Mouse (Mus musculus) gastrocnemius, postnatal 10 days (tissue): ENCODE data around the gene Kif18a. TPM values are rescaled to one million over a fixed set of nuclear protein-coding genes. Genes with fewer than 3 reads are reported as not detected.

Experiments used
- DNase-seq: peaks from one replicate; pipeline ENCODE4 v3.0.0; 2021; ENCODE audit warnings: mixed read lengths
- total RNA-seq, 2 experiments: library from RNA; stranded (reverse); gene quantifications; 2 replicates each; pipeline ENCODE4 v1.2.3; 2021

Gene Kif18a
- total RNA-seq, 2 experiments from 2014 or later, result 2.0 to 3.0 TPM

DNA sequence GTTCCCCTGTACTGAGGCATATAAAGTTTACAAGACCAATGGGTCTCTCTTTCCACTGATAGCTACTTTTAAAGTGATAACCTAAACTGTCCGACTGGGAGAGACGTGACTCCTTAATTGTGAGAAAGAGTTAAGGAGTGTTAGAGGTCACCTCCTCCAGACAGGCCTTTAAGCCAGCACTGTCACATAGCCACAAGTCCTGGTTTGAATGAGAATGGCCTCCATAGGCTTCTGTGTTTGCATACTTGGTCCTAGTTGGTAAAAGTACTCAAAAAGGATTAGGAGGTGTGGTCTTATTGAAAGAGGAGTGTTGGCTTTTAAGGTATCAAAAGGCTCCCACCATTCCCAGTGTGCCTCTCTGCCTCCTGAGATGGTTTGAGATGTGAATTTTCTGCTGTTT lies 94.3 kb downstream of the Kif18a start:
- no peak for DNase-seq

DNA sequence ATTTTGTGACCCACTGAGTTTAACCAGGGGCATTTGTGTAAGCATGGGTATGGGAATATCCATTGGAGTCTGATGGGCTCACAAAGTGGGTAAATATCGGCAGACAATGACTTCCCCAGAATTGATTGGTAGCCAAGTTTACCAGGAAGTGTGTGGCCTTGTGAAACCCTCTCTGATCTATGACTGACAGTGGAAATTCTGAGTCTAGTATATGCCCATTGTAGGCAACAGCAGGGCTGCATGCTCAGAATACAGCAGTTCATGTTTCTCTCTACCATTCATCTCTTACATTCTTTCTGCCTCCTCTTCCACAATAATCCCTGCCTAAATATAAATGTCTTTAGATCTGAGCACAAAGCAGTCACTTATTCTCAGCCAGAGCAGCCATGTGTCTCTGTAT lies 103.5 kb downstream of the Kif18a start:
- DNase-seq, result no peak

DNA sequence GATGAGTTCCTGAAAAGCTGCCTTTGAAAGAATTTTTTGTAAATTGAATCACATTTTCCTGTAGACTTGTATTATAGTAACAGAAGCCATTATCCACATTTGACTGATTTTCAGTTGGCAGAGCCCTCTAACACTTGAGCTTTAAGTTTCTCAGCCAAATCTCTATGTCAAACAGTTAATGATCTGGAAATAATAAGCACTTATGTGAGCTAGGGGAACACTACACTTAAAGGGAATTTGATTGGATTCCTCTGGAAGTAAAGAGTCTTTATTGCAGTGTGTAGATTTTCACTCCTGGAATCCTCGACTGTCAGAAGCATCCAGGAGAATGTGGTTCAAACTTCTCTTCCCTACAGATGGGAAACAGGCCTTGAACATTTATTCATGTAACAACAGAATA lies 105.7 kb downstream of the Kif18a start:
- DNase-seq, result no peak

DNA sequence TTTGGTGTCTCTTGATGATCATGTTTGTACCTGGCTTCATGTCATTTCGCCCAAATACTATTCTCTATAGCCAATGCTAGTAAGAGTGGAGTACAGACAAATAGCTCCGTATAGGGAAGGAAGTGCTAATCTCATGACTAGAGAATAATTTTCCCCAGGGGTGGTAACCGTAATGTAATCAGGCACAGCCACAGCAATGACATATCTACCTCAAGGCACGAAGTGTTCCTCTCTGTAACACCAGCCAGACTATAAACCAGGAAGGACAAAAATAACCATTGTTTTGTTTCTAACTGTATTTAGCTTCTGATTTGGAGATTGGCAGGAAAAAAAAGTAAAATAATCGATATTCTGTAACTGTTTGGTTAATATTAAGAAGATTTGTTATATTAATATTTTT lies 108.2 kb downstream of the Kif18a start:
- no peak for DNase-seq

DNA sequence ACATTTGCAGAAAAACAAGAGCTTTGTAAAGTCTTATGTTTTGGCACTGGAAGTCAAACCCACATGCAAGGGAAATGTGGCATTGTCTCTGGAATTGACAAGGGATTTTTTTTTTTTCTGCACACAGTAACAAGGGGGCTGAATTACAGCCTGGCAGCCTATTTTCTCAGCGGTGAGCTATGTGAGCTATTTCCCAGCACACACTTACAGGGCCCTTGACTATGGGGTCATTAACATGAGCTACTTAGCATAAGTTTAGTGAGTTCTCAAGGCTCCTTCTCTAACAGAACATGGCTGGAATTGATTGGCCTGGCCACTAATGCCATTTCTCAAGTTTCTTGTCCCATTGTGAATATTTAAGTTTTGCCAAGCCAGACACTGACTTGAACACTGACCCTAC lies 109.4 kb downstream of the Kif18a start:
- DNase-seq, result no peak

Other genes with a start within 250 kb of the Kif18a start
- 10 to 100 TPM in 1 of 2 experiments, 1 to 10 TPM in 1; 9.9 to 10.1 TPM for gene Mettl15, start within 50 bp of the Kif18a start, total RNA-seq